Mouse (Mus musculus): ENCODE measurements at regions not wholly inside any gene's neighbourhood (a gene's known extent, or its start where the extent isn't known, plus 50 kb on each side); places are given as distances from the start of the nearest gene placed in this dataset.

DNA sequence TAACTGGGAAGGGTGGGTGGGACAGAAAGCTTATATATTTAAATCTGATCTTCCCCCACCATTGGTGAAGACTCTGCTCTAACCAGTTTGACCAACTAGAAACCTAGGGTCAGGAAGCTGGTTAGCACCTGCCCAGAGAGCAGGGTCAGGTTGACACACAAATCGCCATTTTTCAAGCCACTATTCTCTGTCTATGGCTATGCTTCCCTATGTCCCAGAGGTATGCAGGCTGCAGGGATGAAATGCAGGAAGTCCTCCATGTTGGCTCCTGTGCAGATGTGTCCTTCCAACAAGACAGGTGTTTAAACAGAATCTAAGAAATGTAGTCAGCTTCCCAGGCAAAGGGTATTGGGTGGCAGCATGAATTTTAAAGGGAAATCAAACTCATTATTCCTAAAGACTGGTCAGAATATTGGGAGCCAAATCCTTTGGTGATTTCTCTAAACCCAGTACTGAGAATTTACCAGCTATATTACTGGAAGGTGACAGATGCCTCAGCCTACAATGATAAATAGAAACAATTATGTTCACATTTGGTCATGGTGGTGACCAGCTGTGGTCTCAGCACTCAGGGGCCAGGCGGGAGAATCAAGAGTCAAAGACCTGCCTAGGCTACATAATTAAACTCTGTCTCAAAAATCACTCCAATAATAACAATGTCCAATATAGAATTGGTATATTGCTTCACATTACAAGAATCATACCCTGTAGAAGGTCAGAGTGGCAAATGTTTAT lies 55.6 kb upstream of the Dapk1 start:
- intact Hi-C loops (cut with DNase I), result no loop called here

Small RNAs in the stretch of these regions (microRNA-seq; reads per million reads assigned to microRNA genes)
- 0 reads per million in 2 experiments for gene Gm24999
- gene Gm25000, result 0 reads per million in 2 experiments

Data from adrenal gland (tissue).